In the genomic region with DNA sequence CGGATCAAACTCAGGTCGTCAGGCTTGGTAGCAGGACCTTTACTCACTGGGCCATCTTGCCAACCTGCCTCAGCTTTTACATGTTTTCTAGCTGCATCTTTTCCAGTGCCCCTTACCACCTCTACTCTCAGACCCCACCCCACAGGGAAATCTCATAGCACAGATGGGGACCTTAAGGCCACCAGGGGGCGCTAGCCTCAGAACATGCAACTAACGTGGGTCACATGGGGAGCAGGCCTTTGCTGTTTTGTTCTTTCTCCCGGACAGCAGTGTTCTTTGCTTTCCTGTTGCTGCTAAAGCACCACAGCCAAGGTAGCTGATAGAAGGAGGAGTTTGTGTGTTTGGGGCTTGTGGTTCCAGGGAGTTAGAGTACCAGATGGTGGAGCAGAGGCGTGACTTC, we compare ENCODE assay signal across 8 mouse cellular contexts. TPM values are rescaled to one million over a fixed set of nuclear protein-coding genes. Genes with fewer than 3 reads are reported as not detected.
DNase-seq lines count a peak whose midpoint lies in the region; ATAC-seq and TF ChIP-seq lines count a peak whose summit lies in the region.

No protein-coding gene starts in this region.

- H3K36me3 ChIP-seq in neural tube, embryonic 15.5 days: no peaks in the 10 kb centered on the region
- peaks cover 34% of the 10 kb centered on the region for H3K36me3 ChIP-seq in lung, postnatal 0 days (ENCODE audit: insufficient read depth, low read length)

- H3K27ac ChIP-seq in neural tube, embryonic 15.5 days (replicated peaks): no peak overlapping the region
- H3K27ac ChIP-seq in lung, postnatal 0 days (ENCODE audit: low read length): no peak overlapping the region

- TF ChIP-seq EP300 in lung, postnatal 0 days (IDR thresholded peaks at IDR 0.05): no peak

- ATAC-seq in neural tube, embryonic 15.5 days (ENCODE audit: low FRiP score): no peak
- peak; percentile 46; the same call in 1 of the 2 replicates for ATAC-seq in lung, postnatal 0 days

- peak; percentile 86 for TF ChIP-seq CTCF in lung, postnatal 0 days (IDR thresholded peaks at IDR 0.05)

- DNase-seq in cerebellum, adult 11 months: peak; percentile 20
- no peak for DNase-seq in cerebellum, adult 9-11 months
- peak; percentile 51 for DNase-seq in neural tube, embryonic 10.5 days (ENCODE audit: extremely low spot score, low spot score)
- peak; percentile 41 for DNase-seq in c-Kit-negative CD71-positive TER-119-positive erythroid progenitor cells, embryonic 14.5 days (ENCODE audit: low read depth, low spot score)
- peak; percentile 54 for DNase-seq in gastrocnemius, postnatal 14 days
- peak; percentile 67 for DNase-seq in lung, postnatal 0 days (ENCODE audit: low spot score)
- peak; percentile 33 to 64 for DNase-seq in spleen, postnatal 14 days (ENCODE audit: low spot score in 2 of 2)

- no peaks in the 10 kb centered on the region for H3K4me1 ChIP-seq in neural tube, embryonic 15.5 days
- no peaks in the 10 kb centered on the region for H3K4me1 ChIP-seq in lung, postnatal 0 days (ENCODE audit: insufficient read depth, low read depth, low read length)

- no peak overlapping the region for H3K9ac ChIP-seq in neural tube, embryonic 15.5 days (replicated peaks)
- no peak overlapping the region for H3K9ac ChIP-seq in lung, postnatal 0 days (replicated peaks; ENCODE audit: low read depth)

- intact Hi-C loops in gastrocnemius, postnatal 14 days (cut with DNase I; ENCODE audit: low total_unique reads): loop anchor here (2.0 to 10.0 kb wide), 2 partner anchors 14 to 186 kb away; no protein-coding TSS in a partner anchor

- H3K9me3 ChIP-seq in neural tube, embryonic 15.5 days (replicated peaks): no peaks in the 10 kb centered on the region
- no peaks in the 10 kb centered on the region for H3K9me3 ChIP-seq in lung, postnatal 0 days (ENCODE audit: low read length)

- H3K4me2 ChIP-seq in neural tube, embryonic 15.5 days: no peak overlapping the region
- H3K4me2 ChIP-seq in lung, postnatal 0 days (replicated peaks; ENCODE audit: low read depth, low read length): no peak overlapping the region

- WGBS in neural tube, embryonic 15.5 days: 38% methylated on average over 6 of the region's 6 CpGs
- 44% methylated on average over 6 of the region's 6 CpGs for WGBS in lung, postnatal 0 days

- no peak overlapping the region for H3K4me3 ChIP-seq in neural tube, embryonic 15.5 days (replicated peaks)
- H3K4me3 ChIP-seq in lung, postnatal 0 days (ENCODE audit: low read depth, low read length): no peak overlapping the region

- no peaks in the 10 kb centered on the region for H3K27me3 ChIP-seq in neural tube, embryonic 15.5 days (replicated peaks)
- no peaks in the 10 kb centered on the region for H3K27me3 ChIP-seq in lung, postnatal 0 days (replicated peaks; ENCODE audit: insufficient read depth, low read length)

RNA-seq across cellular contexts. Expression of a gene that starts 23.3 kb away (rescaled TPM):
- 0.95 and 2.5 TPM in 2 replicates for polyA plus RNA-seq in neural tube, embryonic 15.5 days (2015; fragmentation: Nextera tagmentation; extraction: Ambion mirVana)
- total RNA-seq in gastrocnemius, postnatal 14 days (2021): 10 to 100 TPM in 1 of 2 experiments, 1 to 10 TPM in 1; 9.5 to 10.5 TPM
- 10.6 and 13.1 TPM in 2 replicates for polyA plus RNA-seq in lung, postnatal 0 days (2015; fragmentation: Nextera tagmentation; extraction: Ambion mirVana)

RNA-seq across cellular contexts. Expression of a gene that starts 23.5 kb away (rescaled TPM):
- 3.9 and 5.6 TPM in 2 replicates for polyA plus RNA-seq in neural tube, embryonic 15.5 days (2015; fragmentation: Nextera tagmentation; extraction: Ambion mirVana)
- total RNA-seq in gastrocnemius, postnatal 14 days (2021): 1 to 10 TPM; 1.9 to 3.1 TPM
- polyA plus RNA-seq in lung, postnatal 0 days (2015; fragmentation: Nextera tagmentation; extraction: Ambion mirVana): 3.2 and 3.6 TPM in 2 replicates
